Mouse (Mus musculus): ENCODE data around the gene Cnpy3.

GRCm38 (mm10) chr17:46763544-46763943, 11.5 kb upstream of the Cnpy3 start, which contains the start of gene Ptcra:
- TF ChIP-seq CTCF (IDR thresholded peaks at IDR 0.05; ENCODE audit: borderline replicate concordance, control insufficient read depth, extremely low read depth, insufficient read depth, low read length, poor library complexity): no peak
- TF ChIP-seq POLR2A (IDR thresholded peaks at IDR 0.05; ENCODE audit: control insufficient read depth, extremely low read depth, insufficient read depth, low read length, poor library complexity): 0 out of 2 replicates have a peak, but pooled peaks have one; percentile 25

Measured in thymus, adult 2 months (tissue).